Mouse (Mus musculus) T-helper 2 cell (primary cell): Measurements from ENCODE around the gene Sars.

Experiments used
- in situ Hi-C: fragments of 300-600 bp; cut with MboI, MseI; formaldehyde crosslinking; loops from one replicate; pipeline ENCODE4 v1.15.1; 2025; ENCODE audit warnings: high pct_unique_total_duplicates

Gene Sars

GRCm38 (mm10) chr3:108424944-108425623, 19.9 kb downstream of the Sars start:
- in situ Hi-C loops = no loop called here

- in situ Hi-C loops = no loop called here
These were observed 20.9 kb downstream of the Sars start for GRCm38 (mm10) chr3:108423844-108424801.

GRCm38 (mm10) chr3:108423006-108423405, 22.0 kb downstream of the Sars start:
- in situ Hi-C loops = no loop called here

GRCm38 (mm10) chr3:108415831-108416223, 29.2 kb downstream of the Sars start:
- in situ Hi-C loops = no loop called here

GRCm38 (mm10) chr3:108414857-108415830, 29.9 kb downstream of the Sars start, which contains the start of gene Celsr2:
Gene Celsr2, minus strand, starts transcription at chr3:108415552.
- in situ Hi-C loops = no loop called here

GRCm38 (mm10) chr3:108413634-108414360, 31.2 kb downstream of the Sars start:
- in situ Hi-C loops = no loop called here

GRCm38 (mm10) chr3:108411754-108412121, 33.3 kb downstream of the Sars start:
- in situ Hi-C loops = no loop called here

- in situ Hi-C loops = no loop called here
These were observed 33.8 kb downstream of the Sars start for GRCm38 (mm10) chr3:108411026-108411753.

GRCm38 (mm10) chr3:108410359-108410714, 34.7 kb downstream of the Sars start:
- in situ Hi-C loops = no loop called here

- in situ Hi-C loops = no loop called here
These were observed 35.2 kb downstream of the Sars start for GRCm38 (mm10) chr3:108409656-108410358.

GRCm38 (mm10) chr3:108408517-108409008, 36.4 kb downstream of the Sars start:
- in situ Hi-C loops = no loop called here

GRCm38 (mm10) chr3:108406306-108406885, 38.6 kb downstream of the Sars start:
- in situ Hi-C loops = no loop called here

GRCm38 (mm10) chr3:108405536-108406305, 39.3 kb downstream of the Sars start:
- in situ Hi-C loops = no loop called here

- in situ Hi-C loops = no loop called here
These were observed 42.5 kb downstream of the Sars start for GRCm38 (mm10) chr3:108402528-108402920.

- in situ Hi-C loops = no loop called here
These were observed 43.1 kb downstream of the Sars start for GRCm38 (mm10) chr3:108401692-108402527.

GRCm38 (mm10) chr3:108400442-108400841, 44.6 kb downstream of the Sars start:
- in situ Hi-C loops = no loop called here

- in situ Hi-C loops = loop anchor here (25.0 kb wide), 1 partner anchor 236 kb away; the partner anchor contains the start of gene Gpr61
These were observed 46.7 kb downstream of the Sars start for GRCm38 (mm10) chr3:108398281-108398680.
